Mouse (Mus musculus) hindbrain, embryonic 16.5 days (tissue): Measurements from ENCODE around the gene Olfr764-ps1. TPM values are rescaled to one million over a fixed set of nuclear protein-coding genes. Genes with fewer than 3 reads are reported as not detected.
"Not testable (repeated sequence)": the region's sequence is repeated elsewhere in the genome, so short reads cannot be mapped to it uniquely, and the experiment has no call there.

Experiments
- ATAC-seq: fragments of 200-750 bp; cut with Nextera tagmentation; 2 replicates; pipeline ENCODE4 v1.8.0; 2017; ENCODE audit warnings: moderate TSS enrichment, moderate library complexity
- H3K27ac ChIP-seq: fragments of 300-500 bp; sonication (generic); 2 replicates; pipeline ENCODE4 v1.5.1; 2014; ENCODE audit warnings: low read depth, mild to moderate bottlenecking, control low read depth, low read length, moderate library complexity
- H3K27me3 ChIP-seq: fragments of 300-500 bp; sonication (generic); replicated peaks from 2 replicates; pipeline ENCODE4 v1.6.1; 2014; ENCODE audit warnings: low read length; ENCODE audit not compliant: control insufficient read depth, insufficient read depth
- H3K36me3 ChIP-seq: fragments of 300-500 bp; sonication (generic); 2 replicates; pipeline ENCODE4 v1.6.1; 2014; ENCODE audit warnings: mild to moderate bottlenecking, low read length, moderate library complexity, mixed read lengths; ENCODE audit not compliant: control insufficient read depth, insufficient read depth
- H3K4me1 ChIP-seq: fragments of 300-500 bp; sonication (generic); 2 replicates; pipeline ENCODE4 v1.6.1; 2014; ENCODE audit warnings: low read depth, low read length; ENCODE audit not compliant: control insufficient read depth, insufficient read depth
- H3K4me2 ChIP-seq: fragments of 300-500 bp; sonication (generic); 2 replicates; pipeline ENCODE4 v1.6.1; 2014; ENCODE audit warnings: mild to moderate bottlenecking, low read length, control low read depth, moderate library complexity
- H3K4me3 ChIP-seq: fragments of 300-500 bp; sonication (generic); 2 replicates; pipeline ENCODE4 v1.5.1; 2014; ENCODE audit warnings: mild to moderate bottlenecking, low read length, control low read depth, moderate library complexity
- H3K9ac ChIP-seq: fragments of 300-500 bp; sonication (generic); 2 replicates; pipeline ENCODE4 v1.6.1; 2014; ENCODE audit warnings: low read depth, mild to moderate bottlenecking, control low read depth, low read length, moderate library complexity
- H3K9me3 ChIP-seq: fragments of 300-500 bp; sonication (generic); 2 replicates; pipeline ENCODE4 v1.6.1; 2014; ENCODE audit warnings: mild to moderate bottlenecking, low read length, moderate library complexity; ENCODE audit not compliant: control insufficient read depth
- WGBS: fragments of 180-500 bp; shearing (Covaris S2); extraction: QIAGEN DNeasy Blood & Tissue Kit; methylation state at CpG from one replicate; pipeline ENCODE4 v1.1.7; 2014; 5-methylcytosine and 5-hydroxymethylcytosine counted together
- polyA plus RNA-seq: library from polyadenylated mRNA; unstranded; fragments of >200 nt; fragmentation: Nextera tagmentation; extraction: Ambion mirVana; gene quantifications from 2 replicates; pipeline ENCODE4 v1.2.1, GENCODE M21; 2015

The Olfr764-ps1 gene
- polyA plus RNA-seq, 1 experiment from 2014 or later, result not detected

DNA sequence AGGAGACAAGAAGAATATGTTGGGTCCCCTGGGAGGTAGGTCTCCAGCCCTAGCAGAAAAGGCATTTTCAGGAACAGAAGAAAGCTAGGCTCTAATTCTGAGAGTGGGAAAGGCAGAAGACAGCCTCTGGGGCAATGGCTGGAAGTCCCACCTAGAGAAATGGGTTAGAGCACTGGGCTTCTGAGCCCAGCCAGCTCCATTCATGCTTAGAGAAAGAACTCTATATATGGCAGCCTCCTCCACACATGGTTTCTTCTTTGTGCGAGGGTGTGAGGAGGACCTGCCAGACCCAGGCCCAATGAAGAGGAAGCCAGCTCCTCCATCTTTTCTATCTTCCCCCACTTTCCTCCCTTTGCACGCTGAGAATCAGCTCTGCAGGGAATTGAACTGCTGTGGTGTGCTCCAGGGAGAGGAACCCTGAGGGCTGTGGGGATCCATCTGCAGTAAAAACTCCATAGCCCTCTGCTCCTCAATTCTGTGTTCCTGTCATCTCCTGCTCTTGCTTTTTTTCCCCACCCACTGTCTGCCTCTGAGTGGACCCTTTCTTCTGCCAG lies 29.3 kb downstream of the Olfr764-ps1 start, which contains the start of gene Olfr763:
Olfr763 (plus strand) TSS at position 504 of the 554 bp plus-strand sequence.
- H3K36me3 ChIP-seq, result no peaks in the 10 kb centered on the region
- H3K4me2 ChIP-seq, result no peak within 1 kb of the TSS
- H3K4me3 ChIP-seq, result no peak within 1 kb of the TSS
- no peak within 1 kb of the TSS for H3K27ac ChIP-seq
- no peaks in the 10 kb centered on the region for H3K9me3 ChIP-seq
- no peaks in the 10 kb centered on the region for H3K4me1 ChIP-seq
- H3K9ac ChIP-seq, result no peak within 1 kb of the TSS
- ATAC-seq, result no peak
- H3K27me3 ChIP-seq, result no peaks in the 10 kb centered on the region
- WGBS, result 56% methylated on average over 2 of the region's 2 CpGs

GRCm38 (mm10) chr10:129004032-129004920 lies 35.4 kb downstream of the Olfr764-ps1 start:
- Histone ChIP-seq H3K4me3 (no peak overlapping the region), H3K27me3 (no peaks in the 10 kb centered on the region), H3K9ac (no peak overlapping the region), H3K4me1 (no peaks in the 10 kb centered on the region), H3K27ac (no peak overlapping the region), H3K9me3 (no peaks in the 10 kb centered on the region), H3K4me2 (no peak overlapping the region), H3K36me3 (no peaks in the 10 kb centered on the region)
- no peak for ATAC-seq
- WGBS, result 82% methylated on average over 14 of the region's 14 CpGs

DNA sequence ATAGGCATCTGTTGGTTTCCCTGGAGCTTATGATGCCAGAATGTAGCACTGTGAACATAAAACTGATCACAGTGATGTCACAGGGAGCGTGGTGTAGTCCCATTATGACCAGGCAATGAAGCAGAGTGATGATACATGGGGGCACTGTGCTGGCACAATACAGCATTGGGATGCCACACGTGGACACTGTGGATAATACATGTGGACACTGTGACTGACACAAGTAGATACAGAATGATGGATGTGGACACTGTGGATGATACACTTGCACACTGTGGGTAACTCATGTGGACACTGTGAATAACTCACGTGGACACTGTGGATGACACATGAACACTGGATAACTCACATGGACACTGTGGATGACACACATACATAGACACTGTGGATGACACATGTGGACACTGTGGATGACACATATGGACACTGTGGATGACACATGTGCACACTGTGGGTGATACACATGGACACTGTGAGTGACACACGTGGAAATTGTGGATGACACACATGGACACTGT lies 43.1 kb downstream of the Olfr764-ps1 start:
- Histone ChIP-seq H3K9ac (no peak overlapping the region), H3K4me3 (no peak overlapping the region), H3K9me3 (no peaks in the 10 kb centered on the region), H3K4me2 (no peak overlapping the region), H3K27me3 (no peaks in the 10 kb centered on the region), H3K4me1 (no peaks in the 10 kb centered on the region), H3K36me3 (no peaks in the 10 kb centered on the region), H3K27ac (no peak overlapping the region)
- WGBS, result 77% methylated on average over 4 of the region's 4 CpGs
- ATAC-seq, result 0 out of 2 replicates have a peak, but pooled peaks have one; percentile 24

- ATAC-seq, result no peak
- H3K27me3 ChIP-seq, result no peaks in the 10 kb centered on the region
- H3K4me3 ChIP-seq, result no peak overlapping the region
- H3K4me2 ChIP-seq, result no peak overlapping the region
- H3K36me3 ChIP-seq, result no peaks in the 10 kb centered on the region
- H3K27ac ChIP-seq, result no peak overlapping the region
- H3K9ac ChIP-seq, result no peak overlapping the region
- WGBS, result 85% methylated on average over 1 of the region's 1 CpGs
- H3K4me1 ChIP-seq, result no peaks in the 10 kb centered on the region
- no peaks in the 10 kb centered on the region for H3K9me3 ChIP-seq
Measured at GRCm38 (mm10) chr10:128995796-128996195, 43.9 kb downstream of the Olfr764-ps1 start.

GRCm38 (mm10) chr10:128990994-128991393 lies 48.7 kb downstream of the Olfr764-ps1 start:
- no peak overlapping the region for H3K4me2 ChIP-seq
- no peak overlapping the region for H3K9ac ChIP-seq
- H3K36me3 ChIP-seq, result no peaks in the 10 kb centered on the region
- no peaks in the 10 kb centered on the region for H3K9me3 ChIP-seq
- no peak overlapping the region for H3K27ac ChIP-seq
- no peaks in the 10 kb centered on the region for H3K4me1 ChIP-seq
- no peaks in the 10 kb centered on the region for H3K27me3 ChIP-seq
- H3K4me3 ChIP-seq, result no peak overlapping the region
- ATAC-seq, result no peak

DNA sequence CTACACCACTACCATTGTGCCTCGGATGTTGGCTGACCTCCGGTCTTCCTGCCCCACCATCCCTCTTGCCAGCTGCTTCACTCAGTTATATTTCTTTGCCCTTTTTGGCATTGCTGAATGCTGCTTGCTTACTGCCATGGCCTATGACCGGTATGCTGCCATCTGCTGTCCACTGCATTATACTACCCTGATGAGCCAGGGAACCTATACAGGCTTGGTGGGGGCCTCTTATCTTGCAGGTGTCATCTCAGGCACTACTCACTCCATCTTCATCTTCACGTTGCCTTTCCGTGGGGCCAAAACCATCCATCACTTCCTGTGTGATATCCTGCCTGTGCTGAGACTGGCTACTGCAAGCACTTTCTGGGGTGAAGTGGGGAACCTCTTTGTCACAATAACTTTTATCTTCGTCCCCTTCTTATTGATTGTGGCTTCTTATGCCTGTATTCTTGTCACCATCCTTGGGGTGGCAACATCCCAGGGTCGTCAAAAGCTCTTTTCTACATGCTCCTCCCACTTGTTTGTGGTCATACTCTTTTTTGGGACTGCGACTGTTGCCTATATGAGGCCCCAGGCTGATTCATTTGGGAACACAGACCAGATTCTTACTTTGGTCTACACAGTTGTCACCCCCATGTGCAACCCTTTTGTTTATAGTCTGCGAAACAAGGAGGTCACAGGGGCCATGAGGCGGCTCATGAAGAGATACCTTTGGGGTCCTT lies 49.4 kb downstream of the Olfr764-ps1 start:
- H3K27me3 ChIP-seq, H3K9ac ChIP-seq, H3K9me3 ChIP-seq, H3K27ac ChIP-seq, H3K4me1 ChIP-seq, H3K4me2 ChIP-seq, H3K36me3 ChIP-seq, H3K4me3 ChIP-seq: not testable (repeated sequence)
- 69% methylated on average over 7 of the region's 10 CpGs for WGBS
- ATAC-seq, result 0 out of 2 replicates have a peak, but pooled peaks have one; percentile 58

DNA sequence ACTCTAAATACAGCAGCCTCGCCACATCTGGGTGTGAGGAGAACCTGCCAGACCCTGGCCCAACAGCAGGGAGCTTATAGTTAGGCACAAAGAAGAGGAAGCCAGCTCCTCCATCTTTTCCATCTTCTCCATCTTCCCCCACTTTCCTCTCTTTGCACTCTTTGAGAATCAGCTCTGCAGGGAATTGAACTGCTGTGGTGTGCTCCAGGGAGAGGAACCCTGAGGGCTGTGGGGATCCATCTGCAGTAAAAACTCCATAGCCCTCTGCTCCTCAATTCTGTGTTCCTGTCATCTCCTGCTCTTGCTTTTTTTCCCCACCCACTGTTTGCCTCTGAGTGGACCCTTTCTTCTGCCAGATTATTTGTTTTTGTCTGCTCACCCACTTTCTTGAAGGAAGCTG lies 50.6 kb downstream of the Olfr764-ps1 start, which contains the start of gene Olfr9:
Olfr9 (plus strand) TSS at position 301 of the 400 bp plus-strand sequence.
- not testable (repeated sequence) for H3K4me1 ChIP-seq, H3K4me3 ChIP-seq, H3K9me3 ChIP-seq, H3K27ac ChIP-seq, H3K9ac ChIP-seq, H3K36me3 ChIP-seq, ATAC-seq, H3K27me3 ChIP-seq, H3K4me2 ChIP-seq
- WGBS, result 73% methylated on average over 1 of the region's 1 CpGs
